Mouse (Mus musculus) CD4-positive helper T cell, adult 2 months (primary cell): ENCODE data around the gene Ptprs.

ENCODE experiments used
- DNase-seq: peaks from one replicate; pipeline ENCODE4 v3.0.0-alpha.2; 2012; ENCODE audit warnings: low read depth, missing footprints, low spot score

Ptprs gene

DNA sequence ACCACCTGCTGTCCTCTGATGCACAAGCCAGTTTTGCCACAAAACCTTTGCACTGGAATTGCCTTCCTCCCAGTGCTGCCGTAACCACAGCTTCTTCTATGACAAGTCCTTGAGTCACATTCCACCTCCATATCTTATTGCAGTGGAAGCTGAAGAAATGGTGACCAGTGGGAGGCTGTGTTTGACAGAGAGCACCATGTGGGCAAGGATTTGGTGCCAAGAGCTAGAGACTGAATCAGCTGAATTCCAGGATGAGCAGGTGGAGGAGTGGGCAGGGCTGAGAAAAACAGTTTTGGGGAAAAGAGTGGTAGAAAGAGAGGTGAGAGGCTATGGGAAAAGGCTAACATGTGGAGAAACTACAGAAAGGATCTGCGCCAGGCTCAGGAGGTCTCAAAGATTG is 17.6 kb upstream of the Ptprs start:
- DNase-seq: no peak

GRCm38 (mm10) chr17:56490438-56491152 is 14.3 kb upstream of the Ptprs start:
- no peak for DNase-seq

- no peak for DNase-seq
These were observed 11.7 kb upstream of the Ptprs start for GRCm38 (mm10) chr17:56488028-56488427.

GRCm38 (mm10) chr17:56487441-56487888 is 11.2 kb upstream of the Ptprs start:
- DNase-seq: peak; percentile 41

DNA sequence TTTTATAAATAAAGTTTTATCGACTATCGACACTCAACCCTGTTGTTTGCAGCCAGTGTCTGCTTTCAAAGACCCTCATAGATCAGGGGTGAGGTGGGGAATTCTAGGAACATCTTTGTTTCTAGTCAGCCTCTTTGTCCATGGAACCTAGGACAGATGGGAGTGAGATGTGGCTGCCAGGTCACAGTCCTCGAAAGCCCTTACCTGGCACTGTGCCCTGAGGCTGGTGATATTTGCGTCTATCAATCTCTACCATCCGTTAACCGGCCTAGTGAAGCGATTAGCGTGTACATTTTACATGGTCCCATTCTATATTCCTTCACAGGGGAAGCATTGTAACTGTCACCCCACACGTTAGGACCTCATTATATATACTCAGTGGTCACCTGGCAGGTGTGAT is 9.6 kb upstream of the Ptprs start:
- no peak for DNase-seq

GRCm38 (mm10) chr17:56485118-56485517 is 8.8 kb upstream of the Ptprs start:
- DNase-seq: no peak

GRCm38 (mm10) chr17:56482671-56483070 is 6.4 kb upstream of the Ptprs start:
- no peak for DNase-seq

DNA sequence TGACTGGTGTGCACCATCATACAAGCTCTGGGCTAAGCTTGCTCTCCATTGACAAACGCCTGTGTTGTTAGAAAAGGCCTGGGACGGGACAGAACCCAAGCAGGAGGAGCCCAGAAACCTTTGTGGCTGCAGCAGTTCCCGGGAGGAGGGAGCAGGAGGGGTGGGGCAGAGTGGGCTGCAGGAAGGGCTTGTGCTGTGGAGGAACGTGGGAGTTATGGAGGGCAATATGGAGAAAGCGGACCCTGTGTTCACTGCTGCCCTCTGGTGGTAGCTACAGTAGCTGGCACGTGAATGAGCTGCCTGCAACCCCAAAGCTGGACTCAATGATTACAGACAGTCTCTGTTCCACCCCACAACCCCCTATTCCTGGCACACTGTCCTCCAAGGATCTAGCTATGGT is 3.1 kb upstream of the Ptprs start:
- peak; percentile 77 for DNase-seq

DNA sequence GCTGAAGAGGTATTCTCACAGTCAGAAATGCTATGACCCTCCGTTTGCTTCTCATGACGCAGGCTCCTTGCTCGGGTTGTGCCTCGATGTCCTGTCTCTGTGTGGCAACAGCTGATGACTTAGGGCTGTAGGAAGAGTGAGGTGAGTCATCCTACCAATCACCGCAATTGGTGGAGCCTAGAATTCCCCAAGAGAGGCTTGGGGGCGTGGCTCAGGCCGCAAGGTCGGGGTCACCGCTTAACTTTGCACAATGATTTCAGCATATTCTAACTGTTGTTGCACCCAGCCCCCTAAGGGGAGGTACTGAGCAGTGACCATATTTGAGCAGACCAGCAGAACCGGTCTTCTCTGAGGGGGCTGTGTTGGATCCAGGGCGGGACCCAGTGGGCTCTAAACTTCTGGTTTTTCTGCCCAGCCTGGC is 1.9 kb upstream of the Ptprs start:
- peak; percentile 52 for DNase-seq

- DNase-seq: no peak
These were observed 1.0 kb upstream of the Ptprs start for GRCm38 (mm10) chr17:56477191-56477818.

DNA sequence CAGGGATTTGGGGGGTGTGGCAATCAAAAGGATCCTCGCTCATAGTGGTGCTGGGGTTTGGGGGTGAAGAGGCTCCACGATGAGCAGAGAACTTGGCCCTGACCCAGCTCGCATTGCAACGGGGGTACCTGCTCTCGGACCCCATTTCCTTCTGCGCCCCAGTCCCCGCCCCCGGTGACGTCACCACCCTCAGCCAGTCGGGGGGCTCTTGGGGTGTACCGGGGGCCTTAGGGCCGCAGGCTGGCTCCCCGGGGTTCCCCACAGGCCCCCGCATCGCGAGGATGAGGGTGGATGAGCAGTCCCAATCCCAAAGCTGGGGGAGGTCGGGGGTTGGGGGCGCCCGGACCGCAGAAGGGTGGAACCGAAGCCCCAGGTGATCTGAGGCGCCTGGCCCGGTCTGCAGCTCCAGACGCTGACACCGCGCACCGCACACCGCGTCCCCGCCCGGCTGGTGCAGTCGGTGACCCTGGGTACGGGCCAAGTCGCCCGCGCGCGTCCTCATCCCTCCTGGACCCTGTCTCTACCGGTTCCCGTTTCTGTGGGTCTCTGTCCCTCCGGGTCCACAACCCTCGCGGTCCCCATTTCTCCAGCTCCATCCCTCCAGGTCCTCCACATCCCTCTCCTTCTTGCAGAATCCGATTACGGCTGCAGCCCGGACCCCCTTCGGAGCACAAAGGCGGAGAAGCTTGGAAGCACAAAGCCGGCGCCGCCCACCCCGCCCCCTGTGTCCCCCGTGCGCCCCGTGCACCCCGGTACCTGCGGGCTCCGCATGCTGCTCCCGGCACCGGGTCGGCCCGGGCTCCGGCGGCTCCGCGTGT is 490 bp downstream of the Ptprs start:
- DNase-seq: peak; percentile 51

DNA sequence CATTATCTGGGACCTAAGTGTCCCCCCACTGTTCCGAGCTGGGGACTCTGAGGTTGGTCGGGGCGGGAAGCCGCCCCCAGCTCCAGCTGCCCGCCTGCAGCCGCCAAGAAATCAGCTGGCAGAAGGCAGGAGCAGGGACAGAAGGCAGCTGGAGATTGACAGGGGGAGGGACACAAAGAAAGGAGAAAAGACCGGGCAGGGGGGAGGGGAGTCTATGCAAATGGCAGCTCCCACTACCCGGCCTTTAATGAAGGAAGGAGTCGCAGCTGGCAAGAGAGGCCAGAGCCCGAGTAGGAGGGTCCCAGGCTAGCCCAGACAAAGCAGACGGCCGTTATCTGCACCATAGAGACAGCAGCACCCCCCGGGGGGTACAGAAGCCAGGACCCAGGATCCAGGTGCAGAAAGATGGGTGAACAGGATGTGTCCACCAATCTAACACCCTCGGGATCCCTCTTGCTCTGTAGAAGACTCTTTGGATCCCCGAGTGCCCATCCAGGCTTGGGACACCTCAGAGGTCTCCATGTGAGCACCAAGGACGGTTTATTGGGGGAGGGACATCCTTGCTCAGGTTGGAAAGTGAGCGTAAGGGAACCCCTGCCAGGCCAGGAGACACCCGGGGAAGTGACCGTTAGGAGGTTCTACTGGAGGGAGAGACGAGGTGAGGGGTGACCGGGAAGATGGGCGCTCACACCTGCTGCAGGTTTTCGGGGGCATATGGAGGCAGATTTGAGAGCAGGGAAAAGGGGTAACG is 1.3 kb downstream of the Ptprs start:
- DNase-seq: peak; percentile 29

DNA sequence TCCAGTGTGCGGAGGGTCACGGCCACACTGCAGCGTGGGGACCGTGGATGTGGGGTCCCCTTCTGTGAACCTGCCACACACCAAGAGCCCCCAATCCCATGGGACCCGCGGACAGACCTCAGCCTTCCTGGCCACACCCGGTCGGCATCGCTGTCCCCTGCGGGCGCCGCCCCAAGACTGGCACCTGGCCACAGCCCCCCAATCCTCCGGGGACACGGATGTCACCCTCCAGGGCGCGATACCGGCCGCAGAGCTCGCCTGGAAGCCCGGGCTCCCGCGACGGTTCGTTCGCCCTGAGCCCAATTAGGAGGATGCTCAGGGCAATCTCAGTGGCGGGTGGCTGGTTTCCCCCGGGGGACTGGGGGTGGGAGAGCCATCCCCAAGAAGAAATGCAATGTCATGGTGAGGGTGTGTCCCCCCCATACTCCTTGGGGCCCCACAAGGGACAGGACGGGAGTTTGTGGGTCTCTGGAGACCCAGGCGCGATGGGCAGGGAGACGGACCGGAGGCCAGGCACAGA is 1.9 kb downstream of the Ptprs start:
- peak; percentile 19 for DNase-seq

- no peak for DNase-seq
These were observed 2.7 kb downstream of the Ptprs start for GRCm38 (mm10) chr17:56473611-56473905.

DNA sequence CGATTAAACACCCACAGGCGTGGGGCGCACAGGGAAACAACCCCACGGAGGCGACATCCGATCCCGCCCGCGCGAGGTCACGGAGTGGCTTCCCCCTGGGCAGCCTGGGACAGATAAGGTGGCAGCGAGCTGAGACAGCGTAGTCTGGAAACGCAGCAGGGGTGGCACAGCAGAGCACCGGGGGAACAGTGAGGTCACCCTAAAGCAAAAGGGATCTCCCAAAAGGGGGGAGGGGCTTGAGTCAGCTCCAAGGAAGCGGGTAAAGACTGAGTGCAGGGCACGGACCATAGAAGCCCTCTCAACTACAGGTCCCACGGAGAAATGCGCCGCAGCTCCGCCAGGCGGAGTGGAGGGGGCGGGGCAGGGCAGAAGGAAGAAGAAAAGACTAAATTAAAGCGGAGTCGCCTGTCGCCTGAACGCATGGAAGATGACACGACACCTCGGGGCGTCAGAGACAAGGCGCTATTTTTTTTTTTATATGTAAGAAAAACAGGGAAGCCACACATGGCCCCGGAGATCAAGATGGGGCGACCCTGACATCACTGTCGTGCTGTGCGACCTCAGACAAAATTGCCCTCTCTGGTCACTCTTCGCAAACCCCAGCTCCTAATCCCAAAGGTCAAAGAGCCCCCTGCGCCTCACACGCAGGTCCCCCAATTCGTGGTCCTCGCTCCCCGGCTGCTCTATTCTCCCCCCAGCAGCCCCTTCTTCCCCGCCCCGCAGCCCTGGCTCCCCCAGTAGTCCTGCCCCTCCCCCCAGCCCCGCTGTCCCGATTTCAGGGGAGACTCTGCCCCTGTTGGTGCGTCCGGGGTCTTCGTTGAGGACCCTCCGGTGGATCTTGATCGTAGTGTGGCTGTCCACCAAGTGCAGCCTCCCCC is 3.3 kb downstream of the Ptprs start:
- DNase-seq: peak; percentile 85

DNA sequence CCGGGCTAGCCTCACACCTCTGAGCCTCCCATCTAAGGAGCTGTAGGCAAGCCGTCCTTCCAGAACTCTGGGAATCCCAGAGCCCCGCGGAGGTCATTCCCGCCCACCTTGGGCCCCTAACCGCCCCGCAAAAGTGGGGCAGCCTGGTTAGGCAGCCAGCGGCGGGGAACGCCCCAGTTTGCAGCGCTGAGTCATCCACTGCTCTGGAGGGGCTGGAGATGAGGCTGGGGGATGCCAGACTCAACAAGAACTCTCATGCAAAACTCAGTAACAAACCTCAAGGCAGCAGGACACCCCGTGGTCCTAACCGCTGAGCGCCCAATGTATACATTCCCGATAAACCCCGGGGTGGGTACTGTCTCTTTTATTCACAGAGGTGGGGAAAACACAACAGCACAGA is 4.2 kb downstream of the Ptprs start:
- DNase-seq: peak; percentile 40

DNA sequence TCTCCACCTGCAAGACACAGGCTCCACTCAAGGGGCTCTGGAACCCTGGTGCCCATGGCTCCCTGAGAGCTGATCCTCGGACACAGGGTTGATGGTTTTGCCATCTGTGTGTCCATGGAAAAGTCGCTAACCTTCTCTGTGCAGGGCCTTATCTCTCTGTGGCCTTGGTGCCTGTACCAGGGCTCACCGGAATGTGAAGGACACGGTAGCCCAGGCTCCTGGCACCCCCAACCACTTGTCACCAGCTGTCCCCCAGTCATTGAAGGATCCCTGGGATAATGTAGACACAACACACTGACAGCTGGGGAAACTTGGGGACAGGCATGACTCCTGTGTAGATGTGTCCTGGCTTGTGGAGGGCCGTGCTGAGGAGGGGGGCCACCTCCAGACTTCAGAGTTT is 5.1 kb downstream of the Ptprs start:
- DNase-seq: no peak

DNA sequence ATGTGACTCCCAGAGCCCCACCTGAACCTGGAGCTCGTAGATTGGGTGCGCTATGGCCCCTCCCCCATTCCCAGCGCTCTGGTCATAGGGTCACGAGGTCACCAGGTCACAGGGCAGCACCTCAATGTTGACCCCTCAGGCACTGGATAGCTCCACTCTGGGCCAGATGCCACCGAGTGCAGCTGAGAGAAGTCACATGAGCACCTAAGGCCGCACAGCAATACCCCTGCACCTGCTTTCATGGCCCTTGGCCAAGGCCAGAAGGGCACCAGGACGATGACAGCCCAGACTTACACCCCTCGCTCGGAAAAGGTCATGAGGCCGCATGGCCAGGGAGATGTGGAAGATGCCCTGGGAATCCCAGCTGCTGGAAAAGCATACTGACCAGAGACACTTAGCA is 5.7 kb downstream of the Ptprs start:
- no peak for DNase-seq

DNA sequence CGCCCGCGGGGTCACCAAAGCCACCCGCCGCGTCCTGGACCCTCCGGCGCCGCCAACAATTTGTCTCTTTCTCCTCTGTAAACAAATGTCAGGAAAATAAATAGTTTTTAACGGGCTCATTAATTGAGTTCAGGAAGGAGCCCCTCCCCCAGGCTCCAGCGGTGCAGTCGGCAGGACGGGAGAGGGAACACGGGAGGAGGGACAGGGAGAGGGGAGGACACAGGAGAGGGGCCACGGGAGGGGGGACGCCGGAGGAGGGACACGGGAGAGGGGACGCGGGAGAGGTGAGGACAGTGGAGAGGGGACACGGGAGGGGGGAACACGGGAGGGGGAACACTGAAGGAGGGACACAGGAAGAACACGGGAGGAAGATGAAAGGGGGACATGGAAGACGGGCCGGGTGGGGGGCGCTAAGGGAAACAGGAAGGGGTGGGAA is 6.3 kb downstream of the Ptprs start:
- DNase-seq: no peak

DNA sequence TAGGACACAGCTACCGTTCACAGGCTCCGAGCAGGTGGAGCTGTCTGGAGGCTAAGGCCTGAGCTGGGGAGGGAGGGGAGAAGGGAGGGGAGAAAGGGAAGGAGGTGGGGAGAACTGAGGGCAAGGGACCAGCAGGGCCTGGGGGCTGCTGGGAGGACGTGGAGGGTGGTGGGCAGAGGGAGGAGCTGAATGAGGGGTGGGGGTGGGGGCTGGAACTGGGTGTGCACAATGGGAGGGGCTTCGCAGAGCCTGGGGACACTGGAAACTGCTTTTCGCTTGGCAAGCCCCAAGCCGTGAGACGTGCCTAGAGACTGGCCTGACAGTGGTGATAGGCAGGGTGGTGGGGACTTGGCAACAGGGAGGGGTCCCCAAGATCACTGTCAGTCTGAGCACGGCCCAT is 7.0 kb downstream of the Ptprs start:
- DNase-seq: no peak

- no peak for DNase-seq
These were observed 7.4 kb downstream of the Ptprs start for GRCm38 (mm10) chr17:56468870-56469269.
